Mouse (Mus musculus): Measurements from ENCODE around the gene Fads2.

DNA sequence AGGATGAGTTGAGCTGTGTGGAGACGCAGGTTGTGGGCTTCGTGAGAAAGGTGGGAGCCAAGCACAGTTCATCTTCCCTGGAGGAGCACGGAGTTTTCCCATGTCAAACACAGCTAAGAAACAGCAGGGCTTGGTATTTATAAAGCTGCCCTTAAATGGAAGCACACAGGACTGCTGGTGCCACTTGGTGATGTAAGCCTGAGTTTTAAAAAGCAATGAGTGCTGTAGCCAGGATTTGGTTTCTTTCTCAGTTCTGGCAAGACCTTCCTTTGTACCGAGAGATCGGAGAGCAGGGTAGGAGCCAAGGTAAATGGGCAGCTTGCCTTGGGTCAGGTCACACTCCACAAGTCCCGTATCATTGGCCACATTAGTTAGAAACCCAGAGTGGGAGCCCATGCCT is 47.0 kb upstream of the Fads2 start:
- TF ChIP-seq CTCF (IDR thresholded peaks at IDR 0.05; ENCODE audit: low read depth) (no peak), EP300 (IDR thresholded peaks at IDR 0.05; ENCODE audit: low read depth) (no peak)

Measured in liver, embryonic 14.5 days (tissue).